Mouse (Mus musculus): Measurements from ENCODE around the gene Clk3. TPM values are rescaled to one million over a fixed set of nuclear protein-coding genes. Genes with fewer than 3 reads are reported as not detected.
"Not testable (repeated sequence)": the region's sequence is repeated elsewhere in the genome, so short reads cannot be mapped to it uniquely, and the experiment has no call there.

Gene Clk3
- polyA plus RNA-seq, 1 experiment from 2014 or later, result 63.6 TPM

- no peak for ATAC-seq (ENCODE audit: low FRiP score)
- Histone ChIP-seq H3K27me3 (replicated peaks) (no peaks in the 10 kb centered on the region), H3K9ac (replicated peaks) (no peak overlapping the region), H3K36me3 (peaks cover 31% of the 10 kb centered on the region), H3K4me3 (replicated peaks) (no peak overlapping the region), H3K9me3 (replicated peaks) (no peaks in the 10 kb centered on the region), H3K27ac (replicated peaks) (no peak overlapping the region), H3K4me2 (no peak overlapping the region), H3K4me1 (peaks cover 12% of the 10 kb centered on the region; the same call in 1 of the 2 replicates)
- 94% methylated on average over 3 of the region's 3 CpGs for WGBS
Measured at GRCm38 (mm10) chr9:57720736-57721135, 44.9 kb downstream of the Clk3 start.

GRCm38 (mm10) chr9:57718408-57718807 lies 47.3 kb downstream of the Clk3 start:
- no peaks in the 10 kb centered on the region for H3K27me3 ChIP-seq (replicated peaks)
- H3K9ac ChIP-seq (replicated peaks), result no peak overlapping the region
- H3K9me3 ChIP-seq (replicated peaks), result no peaks in the 10 kb centered on the region
- peaks cover 8% of the 10 kb centered on the region; the same call in 1 of the 2 replicates for H3K4me1 ChIP-seq
- WGBS, result 86% methylated on average over 7 of the region's 7 CpGs
- H3K27ac ChIP-seq (replicated peaks), result no peak overlapping the region
- H3K36me3 ChIP-seq, result peaks cover 49% of the 10 kb centered on the region
- no peak for ATAC-seq (ENCODE audit: low FRiP score)
- H3K4me3 ChIP-seq (replicated peaks), result no peak overlapping the region
- H3K4me2 ChIP-seq, result no peak overlapping the region

GRCm38 (mm10) chr9:57712194-57712593 lies 53.5 kb downstream of the Clk3 start:
- H3K36me3 ChIP-seq, result peaks cover 36% of the 10 kb centered on the region
- no peak overlapping the region for H3K4me3 ChIP-seq (replicated peaks)
- ATAC-seq (ENCODE audit: low FRiP score), result no peak
- H3K27ac ChIP-seq (replicated peaks), result no peak overlapping the region
- peaks cover 28% of the 10 kb centered on the region for H3K4me1 ChIP-seq
- no peaks in the 10 kb centered on the region for H3K9me3 ChIP-seq (replicated peaks)
- no peak overlapping the region for H3K9ac ChIP-seq (replicated peaks)
- H3K27me3 ChIP-seq (replicated peaks), result no peaks in the 10 kb centered on the region
- no peak overlapping the region for H3K4me2 ChIP-seq
- 85% methylated on average over 2 of the region's 2 CpGs for WGBS

- H3K9ac ChIP-seq (replicated peaks); ATAC-seq (ENCODE audit: low FRiP score); H3K27ac ChIP-seq (replicated peaks); H3K27me3 ChIP-seq (replicated peaks); H3K9me3 ChIP-seq (replicated peaks); H3K4me2 ChIP-seq; H3K4me3 ChIP-seq (replicated peaks): not testable (repeated sequence)
- peaks cover 28% of the 10 kb centered on the region for H3K4me1 ChIP-seq
- 96% methylated on average over 5 of the region's 5 CpGs for WGBS
- peaks cover 17% of the 10 kb centered on the region for H3K36me3 ChIP-seq
Measured at GRCm38 (mm10) chr9:57710214-57710613, 55.4 kb downstream of the Clk3 start.

- H3K9me3 ChIP-seq (replicated peaks), result no peaks in the 10 kb centered on the region
- H3K9ac ChIP-seq (replicated peaks), result peak overlapping the region; percentile 95
- 5% methylated on average over 31 of the region's 39 CpGs for WGBS
- peak; percentile 83 for ATAC-seq (ENCODE audit: low FRiP score)
- H3K27me3 ChIP-seq (replicated peaks), result no peaks in the 10 kb centered on the region
- peaks cover 6% of the 10 kb centered on the region for H3K36me3 ChIP-seq
- H3K4me3 ChIP-seq (replicated peaks), result peak overlapping the region; percentile 96
- peak overlapping the region; percentile 83 for H3K4me2 ChIP-seq
- peaks cover 28% of the 10 kb centered on the region for H3K4me1 ChIP-seq
- peak overlapping the region; percentile 88 for H3K27ac ChIP-seq (replicated peaks)
Measured at GRCm38 (mm10) chr9:57708720-57709274, 56.9 kb downstream of the Clk3 start.

GRCm38 (mm10) chr9:57708068-57708719 lies 57.5 kb downstream of the Clk3 start, which contains the start of gene Edc3:
TSS of gene Edc3 (plus strand) at chr9:57708540.
- H3K4me3 ChIP-seq (replicated peaks), result peak within 1 kb of the TSS; percentile 96
- H3K9ac ChIP-seq (replicated peaks), result peak within 1 kb of the TSS; percentile 95
- peaks cover 2% of the 10 kb centered on the region for H3K36me3 ChIP-seq
- H3K27ac ChIP-seq (replicated peaks), result peak within 1 kb of the TSS; percentile 88
- peak within 1 kb of the TSS; percentile 83 for H3K4me2 ChIP-seq
- no peaks in the 10 kb centered on the region for H3K27me3 ChIP-seq (replicated peaks)
- H3K9me3 ChIP-seq (replicated peaks), result no peaks in the 10 kb centered on the region
- peaks cover 28% of the 10 kb centered on the region for H3K4me1 ChIP-seq
- 0% methylated on average over 23 of the region's 23 CpGs for WGBS
- peak; percentile 96 for ATAC-seq (ENCODE audit: low FRiP score)

GRCm38 (mm10) chr9:57706496-57706895 lies 59.2 kb downstream of the Clk3 start:
- 89% methylated on average over 3 of the region's 3 CpGs for WGBS
- Histone ChIP-seq H3K36me3 (no peaks in the 10 kb centered on the region), H3K9me3 (replicated peaks) (no peaks in the 10 kb centered on the region), H3K27ac (replicated peaks) (no peak overlapping the region), H3K4me3 (replicated peaks) (no peak overlapping the region), H3K4me2 (no peak overlapping the region), H3K4me1 (peaks cover 28% of the 10 kb centered on the region), H3K27me3 (replicated peaks) (no peaks in the 10 kb centered on the region), H3K9ac (replicated peaks) (no peak overlapping the region)
- no peak for ATAC-seq (ENCODE audit: low FRiP score)

Other genes starting within 250 kb of the Clk3 start
- gene Cox5a, start 244.6 kb downstream of the Clk3 start, polyA plus RNA-seq (2015; fragmentation: Nextera tagmentation; extraction: Ambion mirVana), result 949 and 1,085 TPM in 2 replicates
- 22.3 and 23.8 TPM in 2 replicates for gene Fam219b, start 228.3 kb downstream of the Clk3 start, polyA plus RNA-seq (2015; fragmentation: Nextera tagmentation; extraction: Ambion mirVana)
- 75.8 and 81.7 TPM in 2 replicates for gene Mpi, start 213.1 kb downstream of the Clk3 start, polyA plus RNA-seq (2015; fragmentation: Nextera tagmentation; extraction: Ambion mirVana)
- gene Scamp2, start 204.9 kb downstream of the Clk3 start, polyA plus RNA-seq (2015; fragmentation: Nextera tagmentation; extraction: Ambion mirVana), result 43.5 and 48.5 TPM in 2 replicates
- 32.1 and 36.5 TPM in 2 replicates for gene Ulk3, start 176.4 kb downstream of the Clk3 start, polyA plus RNA-seq (2015; fragmentation: Nextera tagmentation; extraction: Ambion mirVana)
- 0.11 and 0.23 TPM in 2 replicates for gene Cplx3, start 159.6 kb downstream of the Clk3 start, polyA plus RNA-seq (2015; fragmentation: Nextera tagmentation; extraction: Ambion mirVana)
- not detected in 2 replicates for gene Lman1l, start 145.1 kb downstream of the Clk3 start, polyA plus RNA-seq (2015; fragmentation: Nextera tagmentation; extraction: Ambion mirVana)
- 43.1 and 50.0 TPM in 2 replicates for gene Csk, start 112.2 kb downstream of the Clk3 start, polyA plus RNA-seq (2015; fragmentation: Nextera tagmentation; extraction: Ambion mirVana)
- not detected in 2 replicates for gene Cyp1a2, start 82.2 kb downstream of the Clk3 start, polyA plus RNA-seq (2015; fragmentation: Nextera tagmentation; extraction: Ambion mirVana)
- gene Cyp1a1, start 77.9 kb downstream of the Clk3 start, polyA plus RNA-seq (2015; fragmentation: Nextera tagmentation; extraction: Ambion mirVana), result 0.09 and 0.12 TPM in 2 replicates
- 27.6 and 29.4 TPM in 2 replicates for gene Edc3, start 57.3 kb downstream of the Clk3 start, polyA plus RNA-seq (2015; fragmentation: Nextera tagmentation; extraction: Ambion mirVana)
- 6.7 and 8.9 TPM in 2 replicates for gene Arid3b, start 70.9 kb upstream of the Clk3 start, polyA plus RNA-seq (2015; fragmentation: Nextera tagmentation; extraction: Ambion mirVana)
- 158 and 175 TPM in 2 replicates for gene Ubl7, start 145.1 kb upstream of the Clk3 start, polyA plus RNA-seq (2015; fragmentation: Nextera tagmentation; extraction: Ambion mirVana)
- gene Sema7a, start 174.3 kb upstream of the Clk3 start, polyA plus RNA-seq (2015; fragmentation: Nextera tagmentation; extraction: Ambion mirVana), result 2.0 and 2.9 TPM in 2 replicates
- 1.9 and 4.9 TPM in 2 replicates for gene Cyp11a1, start 240.6 kb upstream of the Clk3 start, polyA plus RNA-seq (2015; fragmentation: Nextera tagmentation; extraction: Ambion mirVana)